Comparison of ENCODE assay signal across 8 mouse cellular contexts in the genomic region with DNA sequence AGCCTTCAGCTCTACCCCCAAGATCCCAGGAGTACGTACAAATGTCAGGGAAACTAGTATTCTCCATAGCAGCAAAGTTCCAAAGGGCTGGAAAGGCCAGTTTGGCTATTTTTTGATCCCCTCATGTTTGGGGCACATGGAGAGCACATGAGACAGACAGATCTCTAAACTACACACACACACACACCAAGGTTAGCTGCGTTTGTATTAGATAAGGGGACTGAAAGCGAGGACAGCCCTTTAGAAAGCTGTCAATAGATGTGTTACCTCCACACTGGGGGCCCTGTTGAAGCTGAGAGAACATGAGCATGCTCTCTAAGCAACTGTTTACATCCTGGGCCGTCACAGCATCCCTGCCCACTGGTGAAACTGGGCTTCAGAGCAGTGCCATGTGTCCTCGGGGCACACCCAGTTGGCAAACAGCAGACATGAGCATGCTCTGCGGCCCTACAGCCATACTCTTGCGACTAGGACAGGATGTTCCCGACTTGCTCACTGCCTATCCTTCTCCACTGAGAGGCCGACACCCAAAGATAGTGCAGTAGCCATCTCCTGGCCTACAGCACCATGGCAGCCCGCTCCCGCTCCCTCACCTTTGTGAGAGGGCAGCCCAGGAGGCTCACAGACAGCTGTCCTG. TPM values are rescaled to one million over a fixed set of nuclear protein-coding genes. Genes with fewer than 3 reads are reported as not detected.
DNase-seq lines count a peak whose midpoint lies in the region; ATAC-seq and TF ChIP-seq lines count a peak whose summit lies in the region.

No protein-coding gene starts in this region.

- H3K4me2 ChIP-seq in limb, embryonic 13.5 days (replicated peaks) = no peak overlapping the region
- no peak overlapping the region for H3K4me2 ChIP-seq in stomach, embryonic 15.5 days

- H3K27ac ChIP-seq in spleen, adult 2 months (ENCODE audit: insufficient read depth, low read length) = peak overlapping the region; percentile 5; the same call in 1 of the 2 replicates
- H3K27ac ChIP-seq in limb, embryonic 13.5 days = 0 out of 2 replicates have a peak overlapping the region, but pooled peaks have one; percentile 53
- H3K27ac ChIP-seq in stomach, embryonic 15.5 days = peak overlapping the region; percentile 44

- no peak for ATAC-seq in limb, embryonic 13.5 days (ENCODE audit: low FRiP score, low read depth)
- ATAC-seq in stomach, embryonic 15.5 days (ENCODE audit: insufficient read depth, low FRiP score, low read depth) = peak; percentile 70

- peak; percentile 68 to 76 for DNase-seq in adrenal gland, adult (ENCODE audit: inconsistent age in 2 of 2, low spot score in 1 of 2)
- no peak for DNase-seq in adrenal gland, adult 18-20 months (ENCODE audit: low spot score in 2 of 2)
- no peak for DNase-seq in spleen, adult 2 months (ENCODE audit: low read depth in 1 of 2, low spot score in 2 of 2)
- no peak for DNase-seq in spleen, postnatal 4 days (ENCODE audit: low spot score in 2 of 2)
- DNase-seq in layer of hippocampus, adult 11-12 months (ENCODE audit: low spot score) = no peak
- no peak for DNase-seq in right cerebral cortex, postnatal 14 days

- no peak for TF ChIP-seq CTCF in spleen, adult 2 months (IDR thresholded peaks at IDR 0.05; ENCODE audit: extremely low read depth, insufficient read depth, insufficient read length, insufficient replicate concordance)

- H3K9me3 ChIP-seq in limb, embryonic 13.5 days = no peaks in the 10 kb centered on the region
- H3K9me3 ChIP-seq in stomach, embryonic 15.5 days = no peaks in the 10 kb centered on the region

- WGBS in spleen, adult 2 months = 82% methylated on average over 11 of the region's 11 CpGs
- WGBS in limb, embryonic 13.5 days = 82% methylated on average over 11 of the region's 11 CpGs
- 65% methylated on average over 11 of the region's 11 CpGs for WGBS in stomach, embryonic 15.5 days

- no peak overlapping the region for H3K9ac ChIP-seq in limb, embryonic 13.5 days
- no peak overlapping the region for H3K9ac ChIP-seq in stomach, embryonic 15.5 days

- peaks cover 21% of the 10 kb centered on the region for H3K36me3 ChIP-seq in spleen, adult 2 months (ENCODE audit: control insufficient read depth, insufficient read depth, low read length)
- H3K36me3 ChIP-seq in limb, embryonic 13.5 days = peaks cover 44% of the 10 kb centered on the region
- no peaks in the 10 kb centered on the region for H3K36me3 ChIP-seq in stomach, embryonic 15.5 days

- no peak for TF ChIP-seq POLR2A in spleen, adult 2 months (IDR thresholded peaks at IDR 0.05; ENCODE audit: low read depth, low read length)

- H3K4me1 ChIP-seq in spleen, adult 2 months (ENCODE audit: control insufficient read depth, insufficient read depth, insufficient read length) = peaks cover 9% of the 10 kb centered on the region; the same call in 1 of the 2 replicates
- H3K4me1 ChIP-seq in limb, embryonic 13.5 days = peaks cover 43% of the 10 kb centered on the region
- H3K4me1 ChIP-seq in stomach, embryonic 15.5 days = peaks cover 13% of the 10 kb centered on the region

- H3K4me3 ChIP-seq in spleen, adult 2 months (ENCODE audit: extremely low read depth, insufficient read depth, insufficient read length) = no peak overlapping the region
- no peak overlapping the region for H3K4me3 ChIP-seq in limb, embryonic 13.5 days
- H3K4me3 ChIP-seq in stomach, embryonic 15.5 days (replicated peaks) = no peak overlapping the region

- H3K27me3 ChIP-seq in spleen, adult 2 months (ENCODE audit: control insufficient read depth, insufficient read depth, low read length) = no peaks in the 10 kb centered on the region
- no peaks in the 10 kb centered on the region for H3K27me3 ChIP-seq in limb, embryonic 13.5 days
- H3K27me3 ChIP-seq in stomach, embryonic 15.5 days (replicated peaks) = no peaks in the 10 kb centered on the region

RNA-seq across cellular contexts. Expression of gene Fam53b, which starts 47.3 kb away (rescaled TPM):
- total RNA-seq in adrenal gland, adult 18-20 months (2021) = 10 to 100 TPM; 41.2 to 71.7 TPM
- 52.4 and 63.2 TPM in 2 replicates for polyA plus RNA-seq in spleen, adult 2 months (2012; rRNA removed)
- polyA plus RNA-seq in limb, embryonic 13.5 days (2015; fragmentation: Nextera tagmentation; extraction: Ambion mirVana) = 25.4 and 26.4 TPM in 2 replicates
- polyA plus RNA-seq in stomach, embryonic 15.5 days (2015; fragmentation: Nextera tagmentation; extraction: Ambion mirVana) = 15.5 and 17.3 TPM in 2 replicates

Comparison
In these comparisons a context has a peak if more than half of its experiments do, and no peak if none do; other contexts are left out.
1. DNase-seq: peak in adrenal gland, adult (2 of 2); none in adrenal gland, adult 18-20 months (0 of 2), spleen, adult 2 months (0 of 2), spleen, postnatal 4 days (0 of 2), layer of hippocampus, adult 11-12 months (single experiment) and right cerebral cortex, postnatal 14 days (single experiment).
2. Peak in every context shown above with its lines, with median percentiles within 50 percentile points of each other: H3K27ac ChIP-seq.